Mouse (Mus musculus): ENCODE measurements at regions not wholly inside any gene's neighbourhood (a gene's known extent, or its start where the extent isn't known, plus 50 kb on each side); places are given as distances from the start of the nearest gene placed in this dataset.

- peak; percentile 8 for DNase-seq (ENCODE audit: low spot score)
These were observed 90.3 kb upstream of the Tbx22 start for GRCm38 (mm10) chrX:107577501-107577900.
